ENCODE assay signal across 15 mouse cellular contexts in the genomic region with DNA sequence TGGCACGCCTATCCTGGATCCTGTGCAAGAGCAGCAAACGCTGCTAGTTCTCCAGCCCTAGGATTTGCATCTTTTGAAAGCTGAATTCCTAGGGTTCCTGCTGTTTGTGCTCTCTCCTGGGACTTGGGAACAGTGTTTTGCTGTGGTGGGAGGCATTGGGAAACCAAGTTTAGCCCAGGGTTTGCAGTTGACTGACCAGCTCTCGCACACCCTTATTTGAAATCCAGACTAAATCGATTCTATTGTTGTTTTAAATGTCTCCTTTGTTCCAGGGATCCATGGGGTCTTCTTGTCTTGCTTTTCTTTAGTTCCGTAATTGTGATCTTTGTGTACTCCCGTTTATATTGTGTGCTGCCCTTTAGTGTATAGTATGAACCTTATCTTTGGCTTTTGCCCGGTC. TPM values are rescaled to one million over a fixed set of nuclear protein-coding genes. Genes with fewer than 3 reads are reported as not detected.
A peak's percentile ranks its signal among the peaks of the same experiment; 100 is the strongest.
DNase-seq lines count a peak whose midpoint lies in the region; ATAC-seq and TF ChIP-seq lines count a peak whose summit lies in the region.
"Had no signal": no experiment of that assay in that cellular context is flagged by ENCODE, and none has a peak within 500 bp of the region (broad histone marks: within the 10 kb centered on the region; RNA-seq: fewer than 3 reads in every experiment).

No protein-coding gene starts in this region.

- no peak for DNase-seq in forebrain, embryonic 11.5 days (ENCODE audit: low spot score)
- no peak for DNase-seq in forebrain, postnatal 0 days
- no peak for DNase-seq in layer of hippocampus, adult 2 months (ENCODE audit: low spot score in 2 of 2)
- no peak for DNase-seq in layer of hippocampus, adult 11-12 months (ENCODE audit: low spot score)
- DNase-seq in R1 (ENCODE audit: low read depth, low spot score): peak; percentile 81
- DNase-seq in gastrocnemius, postnatal 10 days: no peak
- DNase-seq in gastrocnemius, adult 8-10 months (ENCODE audit: low spot score in 2 of 2): no peak
- DNase-seq: cerebellum, postnatal 14 days; layer of hippocampus, postnatal 36 days; liver, embryonic 13.5 days had no signal

- H3K4me2 ChIP-seq in forebrain, embryonic 11.5 days (ENCODE audit: low read depth, low read length, severe bottlenecking): no peak overlapping the region
- H3K4me2 ChIP-seq in forebrain, postnatal 0 days (ENCODE audit: low read depth): no peak overlapping the region
- 0 out of 2 replicates have a peak overlapping the region, but pooled peaks have one; percentile 6 for H3K4me2 ChIP-seq in hindbrain, embryonic 13.5 days
- H3K4me2 ChIP-seq: liver, embryonic 13.5 days had no signal

- no peak for TF ChIP-seq CTCF in forebrain, postnatal 0 days (IDR thresholded peaks at IDR 0.05; ENCODE audit: low read depth)
- no peak for TF ChIP-seq CTCF in layer of hippocampus, adult 2 months (conservative IDR thresholded peaks at IDR 0.05)

- WGBS in forebrain, embryonic 11.5 days: 37% methylated on average over 7 of the region's 7 CpGs
- WGBS in forebrain, postnatal 0 days: 31% methylated on average over 7 of the region's 7 CpGs
- WGBS in hindbrain, embryonic 13.5 days: 27% methylated on average over 7 of the region's 7 CpGs

- no peaks in the 10 kb centered on the region for H3K27me3 ChIP-seq in forebrain, embryonic 11.5 days (ENCODE audit: control insufficient read depth, insufficient read depth, low read length)
- H3K27me3 ChIP-seq in forebrain, postnatal 0 days (ENCODE audit: insufficient read depth, low read length): no peaks in the 10 kb centered on the region
- H3K27me3 ChIP-seq in hindbrain, embryonic 13.5 days: no peaks in the 10 kb centered on the region
- H3K27me3 ChIP-seq: liver, embryonic 13.5 days; Patski had no signal

- peak overlapping the region; percentile 70 for H3K27ac ChIP-seq in forebrain, embryonic 11.5 days (ENCODE audit: low read depth, low read length)
- no peak overlapping the region for H3K27ac ChIP-seq in forebrain, postnatal 0 days (ENCODE audit: low read depth, low read length)
- peak overlapping the region; percentile 90 for H3K27ac ChIP-seq in layer of hippocampus, adult 2 months
- peak overlapping the region; percentile 67 for H3K27ac ChIP-seq in hindbrain, embryonic 13.5 days
- H3K27ac ChIP-seq: limb, embryonic 10.5 days; liver, embryonic 13.5 days; stomach, postnatal 0 days had no signal

- no peak for ATAC-seq in forebrain, embryonic 11.5 days (replicated peaks; ENCODE audit: low FRiP score)
- no peak for ATAC-seq in forebrain, postnatal 0 days
- ATAC-seq in hindbrain, embryonic 13.5 days (ENCODE audit: low FRiP score): no peak

- H3K9ac ChIP-seq in forebrain, embryonic 11.5 days (ENCODE audit: low read length): no peak overlapping the region
- H3K9ac ChIP-seq in forebrain, postnatal 0 days: no peak overlapping the region
- H3K9ac ChIP-seq in hindbrain, embryonic 13.5 days: no peak overlapping the region
- H3K9ac ChIP-seq: liver, embryonic 13.5 days had no signal

- peaks cover 17% of the 10 kb centered on the region for H3K4me1 ChIP-seq in forebrain, embryonic 11.5 days (replicated peaks; ENCODE audit: control insufficient read depth, insufficient read depth, low read length)
- H3K4me1 ChIP-seq in forebrain, postnatal 0 days (ENCODE audit: insufficient read depth): 0 out of 2 replicates have a peak, but pooled peaks cover 5% of the 10 kb centered on the region
- H3K4me1 ChIP-seq in hindbrain, embryonic 13.5 days (replicated peaks): peaks cover 55% of the 10 kb centered on the region
- H3K4me1 ChIP-seq: liver, embryonic 13.5 days had no signal

- no peaks in the 10 kb centered on the region for H3K36me3 ChIP-seq in forebrain, embryonic 11.5 days (ENCODE audit: control insufficient read depth, insufficient read depth, low read length)
- no peaks in the 10 kb centered on the region for H3K36me3 ChIP-seq in forebrain, postnatal 0 days (ENCODE audit: insufficient read depth)
- no peaks in the 10 kb centered on the region for H3K36me3 ChIP-seq in hindbrain, embryonic 13.5 days
- H3K36me3 ChIP-seq: limb, embryonic 10.5 days; liver, embryonic 13.5 days had no signal

- no peak overlapping the region for H3K4me3 ChIP-seq in forebrain, embryonic 11.5 days (ENCODE audit: low read depth, low read length)
- H3K4me3 ChIP-seq in forebrain, postnatal 0 days (ENCODE audit: low read depth, low read length): no peak overlapping the region
- no peak overlapping the region for H3K4me3 ChIP-seq in layer of hippocampus, adult 2 months
- no peak overlapping the region for H3K4me3 ChIP-seq in hindbrain, embryonic 13.5 days
- H3K4me3 ChIP-seq: limb, embryonic 10.5 days; liver, embryonic 13.5 days had no signal

- no peaks in the 10 kb centered on the region for H3K9me3 ChIP-seq in forebrain, embryonic 11.5 days (ENCODE audit: control insufficient read depth, low read length)
- H3K9me3 ChIP-seq in forebrain, postnatal 0 days (ENCODE audit: low read length): no peaks in the 10 kb centered on the region
- no peaks in the 10 kb centered on the region for H3K9me3 ChIP-seq in hindbrain, embryonic 13.5 days
- H3K9me3 ChIP-seq: limb, embryonic 10.5 days; liver, embryonic 13.5 days had no signal

RNA-seq across cellular contexts. Expression of a gene that starts 52.6 kb away (rescaled TPM):
- 4.1 and 4.5 TPM in 2 replicates for polyA plus RNA-seq in forebrain, embryonic 11.5 days (2014; fragmentation: Nextera tagmentation; extraction: Ambion mirVana)
- total RNA-seq in forebrain, postnatal 0 days (2014; rRNA removed): 10.8 and 12.2 TPM in 2 replicates
- polyA plus RNA-seq in forebrain, postnatal 0 days (2015; fragmentation: Nextera tagmentation; extraction: Ambion mirVana): 1.8 and 2.6 TPM in 2 replicates
- 10 to 100 TPM; 44.7 to 50.7 TPM for total RNA-seq in layer of hippocampus, adult 2 months (2021)
- 3.5 and 4.5 TPM in 2 replicates for polyA plus RNA-seq in hindbrain, embryonic 13.5 days (2015; fragmentation: Nextera tagmentation; extraction: Ambion mirVana)
- total RNA-seq in gastrocnemius, postnatal 10 days (2021): 1 to 10 TPM; 1.4 to 1.6 TPM
- under 1 TPM; 0.08 to 0.19 (median 0.13) TPM for total RNA-seq in gastrocnemius, adult 8-10 months (2022)
- total RNA-seq: megakaryocyte progenitor cell, adult 5-6 weeks had no signal
